Mouse (Mus musculus) kidney, embryonic 14.5 days (tissue): ENCODE data around the gene Ubash3a. TPM values are rescaled to one million over a fixed set of nuclear protein-coding genes. Genes with fewer than 3 reads are reported as not detected.

Source experiments
- ATAC-seq: fragments of 200-750 bp; cut with Nextera tagmentation; 2 replicates; pipeline ENCODE4 v1.8.0; 2017; ENCODE audit warnings: moderate number of reproducible peaks, mild to moderate bottlenecking, moderate TSS enrichment, moderate library complexity; ENCODE audit not compliant: low FRiP score, low TSS enrichment
- H3K27ac ChIP-seq: fragments of 300-500 bp; sonication (generic); 2 replicates; pipeline ENCODE4 v1.5.1; 2014; ENCODE audit warnings: low read depth, mild to moderate bottlenecking, low read length, moderate library complexity, mixed read lengths
- H3K27me3 ChIP-seq: fragments of 300-500 bp; sonication (generic); 2 replicates; pipeline ENCODE4 v1.6.1; 2014; ENCODE audit warnings: mild to moderate bottlenecking, low read length; ENCODE audit not compliant: control insufficient read depth, insufficient read depth
- H3K36me3 ChIP-seq: fragments of 300-500 bp; sonication (generic); 2 replicates; pipeline ENCODE4 v1.6.1; 2014; ENCODE audit warnings: low read length, mixed read lengths; ENCODE audit not compliant: control insufficient read depth, insufficient read depth
- H3K4me1 ChIP-seq: fragments of 300-500 bp; sonication (generic); 2 replicates; pipeline ENCODE4 v1.6.1; 2014; ENCODE audit warnings: low read length, mixed read lengths; ENCODE audit not compliant: control insufficient read depth, insufficient read depth
- H3K4me2 ChIP-seq: fragments of 300-500 bp; sonication (generic); replicated peaks from 2 replicates; pipeline ENCODE4 v1.6.1; 2014; ENCODE audit warnings: low read depth, mild to moderate bottlenecking, low read length
- H3K4me3 ChIP-seq: fragments of 300-500 bp; sonication (generic); 2 replicates; pipeline ENCODE4 v1.5.1; 2014; ENCODE audit warnings: mild to moderate bottlenecking, low read length
- H3K9ac ChIP-seq: fragments of 300-500 bp; sonication (generic); 2 replicates; pipeline ENCODE4 v1.6.1; 2014; ENCODE audit warnings: low read depth, mild to moderate bottlenecking, low read length, moderate library complexity
- H3K9me3 ChIP-seq: fragments of 300-500 bp; sonication (generic); 2 replicates; pipeline ENCODE4 v1.6.1; 2016; ENCODE audit warnings: low read length; ENCODE audit not compliant: control insufficient read depth
- WGBS: fragments of 180-500 bp; shearing (Covaris S2); extraction: QIAGEN DNeasy Blood & Tissue Kit; methylation state at CpG from one replicate; pipeline ENCODE4 v1.1.7; 2014; 5-methylcytosine and 5-hydroxymethylcytosine counted together
- polyA plus RNA-seq: library from polyadenylated mRNA; unstranded; fragments of >200 nt; fragmentation: Nextera tagmentation; extraction: Ambion mirVana; gene quantifications from 2 replicates; pipeline ENCODE4 v1.2.1, GENCODE M21; 2014

Gene Ubash3a
- polyA plus RNA-seq, 1 experiment from 2014 or later: 0.14 TPM

DNA sequence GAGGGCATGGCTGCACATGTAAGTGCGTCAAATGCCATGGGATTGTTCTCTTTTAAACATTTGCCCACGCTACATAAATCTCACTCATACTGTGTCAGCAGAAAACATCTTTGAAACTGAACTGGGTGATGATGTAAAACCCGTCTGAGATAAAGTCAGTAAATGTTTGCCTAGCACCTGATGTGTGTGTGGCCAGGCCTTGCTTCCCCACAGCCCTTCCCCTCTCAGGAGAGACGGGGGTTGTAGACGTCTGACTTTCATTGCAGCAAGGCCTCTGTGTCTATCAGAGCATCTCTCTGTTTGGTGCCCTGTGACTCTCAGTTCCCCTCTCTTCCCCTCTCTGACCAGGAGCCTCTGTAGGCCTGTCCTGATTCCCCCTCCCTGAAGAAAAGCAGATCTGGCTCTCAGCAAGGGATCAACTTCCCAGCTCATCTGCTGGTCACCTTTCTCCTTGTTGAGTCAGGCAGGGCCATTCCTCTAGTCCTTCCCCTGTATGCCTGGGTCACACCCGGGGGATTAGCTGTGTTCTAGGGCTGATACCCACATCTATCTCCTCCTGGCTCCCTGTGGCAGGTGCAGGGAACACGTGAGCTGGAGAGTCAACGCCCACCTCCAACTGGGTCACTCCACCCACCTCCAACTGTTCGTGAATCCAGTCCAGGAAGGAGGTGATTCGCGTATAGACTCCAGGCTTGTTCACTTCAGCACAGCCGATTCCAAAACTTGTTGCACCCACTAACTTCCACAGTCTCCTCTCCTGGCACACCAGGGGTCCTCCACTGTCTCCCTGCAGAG is 24.3 kb upstream of the Ubash3a start:
- no peak overlapping the region for H3K9ac ChIP-seq
- H3K4me3 ChIP-seq: no peak overlapping the region
- H3K27me3 ChIP-seq: no peaks in the 10 kb centered on the region
- no peaks in the 10 kb centered on the region for H3K36me3 ChIP-seq
- H3K4me2 ChIP-seq: no peak overlapping the region
- ATAC-seq: no peak
- 65% methylated on average over 12 of the region's 12 CpGs for WGBS
- H3K9me3 ChIP-seq: no peaks in the 10 kb centered on the region
- H3K27ac ChIP-seq: no peak overlapping the region
- H3K4me1 ChIP-seq: no peaks in the 10 kb centered on the region

DNA sequence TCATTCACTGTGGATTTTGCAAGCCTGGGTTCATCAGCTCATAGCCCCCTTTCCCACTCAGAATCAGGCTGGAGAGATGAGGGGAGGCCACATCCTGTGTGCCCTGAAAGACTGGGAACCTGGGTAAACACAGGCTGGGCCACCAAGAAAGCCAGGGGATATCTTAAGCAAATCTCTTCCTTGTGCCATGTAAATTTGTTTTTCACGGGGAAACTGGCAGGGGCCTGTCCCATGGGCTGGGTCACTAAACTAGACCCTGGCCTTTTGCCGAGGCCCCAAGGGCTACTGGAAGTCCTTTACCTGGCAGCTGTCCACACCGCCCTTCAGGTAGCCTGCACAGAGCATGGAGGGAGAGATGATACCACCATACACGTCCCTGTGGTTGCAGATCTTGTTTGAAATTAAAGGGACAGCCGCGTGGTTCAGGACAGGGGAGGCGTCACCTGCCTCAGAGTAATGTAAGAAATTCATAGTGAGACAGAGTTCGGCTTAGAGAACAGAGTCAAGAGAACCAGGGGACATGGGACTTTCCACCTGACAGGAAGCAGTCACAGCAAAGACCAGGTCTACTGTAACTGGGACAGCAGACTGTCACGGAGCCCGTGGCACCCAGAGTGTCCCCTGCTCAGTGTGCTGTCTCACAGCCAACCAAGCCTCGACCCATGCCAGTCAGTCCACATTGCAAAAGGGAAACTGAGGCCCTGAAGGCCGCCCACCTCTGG is 23.2 kb upstream of the Ubash3a start:
- WGBS: 78% methylated on average over 12 of the region's 12 CpGs
- no peak for ATAC-seq
- Histone ChIP-seq H3K9me3 (no peaks in the 10 kb centered on the region), H3K27me3 (no peaks in the 10 kb centered on the region), H3K27ac (no peak overlapping the region), H3K4me2 (no peak overlapping the region), H3K36me3 (no peaks in the 10 kb centered on the region), H3K9ac (no peak overlapping the region), H3K4me3 (no peak overlapping the region), H3K4me1 (no peaks in the 10 kb centered on the region)

DNA sequence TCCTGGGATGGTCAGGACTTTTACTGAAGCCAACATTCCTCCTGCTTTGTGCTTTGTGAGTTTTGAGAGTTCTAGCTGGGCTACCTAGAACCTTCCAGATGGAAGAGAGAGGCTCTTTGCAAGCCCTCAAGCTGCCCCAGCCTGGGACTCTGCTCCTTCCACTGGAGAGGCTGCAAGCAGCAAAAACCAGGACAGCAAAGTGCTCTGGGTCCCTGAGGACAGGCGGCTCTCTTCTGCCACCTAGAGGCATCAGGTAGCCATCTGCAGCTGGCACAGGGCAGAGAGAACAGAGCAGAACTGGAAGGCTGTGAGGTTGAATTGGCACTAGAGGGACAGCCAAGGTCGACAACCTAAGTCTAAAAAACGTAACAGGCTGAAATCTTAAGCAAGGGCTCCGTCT is 20.3 kb upstream of the Ubash3a start:
- Histone ChIP-seq H3K27ac (no peak overlapping the region), H3K9me3 (no peaks in the 10 kb centered on the region), H3K36me3 (no peaks in the 10 kb centered on the region), H3K4me2 (no peak overlapping the region), H3K4me3 (no peak overlapping the region), H3K27me3 (no peaks in the 10 kb centered on the region), H3K9ac (no peak overlapping the region), H3K4me1 (peaks cover 8% of the 10 kb centered on the region; the same call in 1 of the 2 replicates)
- ATAC-seq: no peak
- WGBS: 27% methylated on average over 4 of the region's 4 CpGs

DNA sequence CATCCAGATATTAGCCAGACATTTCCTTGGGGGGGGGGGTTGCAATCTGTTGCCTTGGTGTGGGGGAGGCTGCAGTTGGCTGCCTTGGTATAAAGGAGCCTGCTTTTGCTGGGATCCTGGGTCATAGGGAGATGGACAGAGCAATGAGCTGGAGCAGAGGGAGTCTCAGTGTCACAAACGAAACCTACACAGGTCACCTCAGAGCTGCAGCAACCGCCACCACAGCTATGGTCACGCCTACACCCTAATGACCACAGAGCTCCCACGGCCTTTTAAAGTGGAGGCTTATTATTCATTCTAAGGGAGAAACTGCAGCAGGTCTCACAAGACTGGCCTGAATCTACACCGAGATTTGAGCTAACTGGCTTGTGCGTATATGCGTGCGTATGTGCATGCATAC is 15.8 kb upstream of the Ubash3a start:
- Histone ChIP-seq H3K4me1 (peaks cover 11% of the 10 kb centered on the region; the same call in 1 of the 2 replicates), H3K4me2 (no peak overlapping the region), H3K27ac (no peak overlapping the region), H3K27me3 (no peaks in the 10 kb centered on the region), H3K4me3 (no peak overlapping the region), H3K9me3 (no peaks in the 10 kb centered on the region), H3K9ac (no peak overlapping the region), H3K36me3 (no peaks in the 10 kb centered on the region)
- 44% methylated on average over 8 of the region's 8 CpGs for WGBS
- peak; percentile 66; the same call in 1 of the 2 replicates for ATAC-seq

DNA sequence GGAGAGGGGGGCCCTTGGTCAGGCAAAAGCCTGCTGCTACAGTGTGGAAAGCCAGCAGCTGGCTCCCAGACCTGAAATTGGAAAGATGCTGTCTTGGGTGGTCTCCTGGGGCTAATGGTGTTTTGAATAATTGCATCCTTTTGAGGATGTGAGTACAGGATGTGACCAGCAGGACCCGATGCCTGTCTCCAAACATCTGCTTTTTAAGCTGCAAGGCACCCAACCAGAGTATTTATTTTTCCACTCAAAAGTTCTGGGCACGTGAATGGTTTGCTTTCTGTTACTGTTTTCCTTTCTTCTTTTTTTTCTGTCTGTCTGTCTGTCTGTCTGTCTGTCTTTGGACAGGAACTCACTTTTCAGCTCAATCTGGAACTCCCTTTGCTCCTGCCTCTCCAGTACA is 15.0 kb upstream of the Ubash3a start:
- no peaks in the 10 kb centered on the region for H3K9me3 ChIP-seq
- H3K9ac ChIP-seq: no peak overlapping the region
- no peak overlapping the region for H3K4me3 ChIP-seq
- H3K27me3 ChIP-seq: no peaks in the 10 kb centered on the region
- no peaks in the 10 kb centered on the region for H3K36me3 ChIP-seq
- WGBS: 20% methylated on average over 2 of the region's 2 CpGs
- ATAC-seq: no peak
- no peak overlapping the region for H3K27ac ChIP-seq
- peaks cover 11% of the 10 kb centered on the region; the same call in 1 of the 2 replicates for H3K4me1 ChIP-seq
- no peak overlapping the region for H3K4me2 ChIP-seq

DNA sequence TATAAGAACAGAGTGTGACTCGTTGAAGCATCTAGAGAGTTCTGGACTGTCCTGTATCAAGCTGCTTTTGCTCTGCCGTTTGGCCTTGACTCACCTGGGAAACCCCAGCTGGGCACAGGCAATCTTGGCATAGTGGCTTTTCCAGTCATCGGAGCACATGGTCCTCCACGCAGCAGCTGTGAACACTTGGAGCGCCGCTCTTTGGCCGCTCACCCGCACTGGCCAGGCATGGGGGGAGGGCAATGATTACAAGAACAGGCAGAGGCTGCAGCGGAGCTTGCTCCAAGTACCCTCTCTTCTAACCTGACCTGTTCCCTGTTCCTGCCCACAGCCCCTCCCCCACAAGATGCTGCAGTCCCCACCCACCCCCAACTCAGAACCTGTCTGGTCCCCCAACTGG is 14.3 kb upstream of the Ubash3a start:
- WGBS: 74% methylated on average over 9 of the region's 9 CpGs
- Histone ChIP-seq H3K4me3 (no peak overlapping the region), H3K27me3 (no peaks in the 10 kb centered on the region), H3K27ac (no peak overlapping the region), H3K4me1 (peaks cover 11% of the 10 kb centered on the region; the same call in 1 of the 2 replicates), H3K9me3 (no peaks in the 10 kb centered on the region), H3K36me3 (no peaks in the 10 kb centered on the region), H3K4me2 (no peak overlapping the region), H3K9ac (no peak overlapping the region)
- no peak for ATAC-seq

DNA sequence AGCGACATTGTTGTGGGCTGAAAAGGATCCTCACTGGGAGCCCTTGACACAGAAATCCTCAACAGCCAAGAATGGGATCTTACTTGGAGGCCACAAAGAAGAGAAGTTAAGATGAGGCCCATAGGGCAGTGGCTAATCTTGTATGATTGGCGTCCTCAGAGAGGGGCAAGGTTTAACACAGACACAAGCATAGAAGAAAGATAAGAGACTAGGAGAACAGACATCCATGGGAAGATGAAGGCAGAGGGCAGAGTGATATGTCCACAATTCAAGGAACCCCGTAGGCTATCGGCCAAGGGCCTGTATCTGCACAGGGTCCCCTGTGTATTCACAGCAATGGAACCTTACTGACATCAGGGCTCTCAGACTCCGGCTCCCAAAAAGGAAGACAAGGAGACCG is 12.5 kb upstream of the Ubash3a start:
- H3K4me3 ChIP-seq: no peak overlapping the region
- 92% methylated on average over 6 of the region's 6 CpGs for WGBS

DNA sequence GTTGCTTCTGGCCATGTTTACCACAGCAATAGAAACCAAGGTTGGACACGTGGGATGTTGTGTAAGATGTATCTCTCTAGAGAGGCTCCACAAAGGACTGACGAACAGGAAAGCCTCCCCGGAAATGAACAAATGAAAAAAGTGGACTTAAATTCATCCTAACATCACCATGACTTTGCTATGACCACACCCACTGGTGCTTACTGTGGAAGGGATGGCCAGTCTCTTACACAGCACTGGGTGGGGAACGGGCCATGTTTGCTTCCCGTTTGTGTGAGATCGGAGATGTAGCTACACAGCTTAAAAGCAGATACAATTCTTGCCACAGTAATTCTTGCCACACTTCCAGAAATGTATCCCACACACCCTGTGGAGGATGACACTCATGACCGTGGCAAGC is 11.4 kb upstream of the Ubash3a start:
- Histone ChIP-seq H3K27ac (no peak overlapping the region), H3K36me3 (no peaks in the 10 kb centered on the region), H3K9ac (no peak overlapping the region), H3K4me1 (peaks cover 10% of the 10 kb centered on the region; the same call in 1 of the 2 replicates), H3K4me3 (no peak overlapping the region), H3K9me3 (no peaks in the 10 kb centered on the region), H3K4me2 (no peak overlapping the region), H3K27me3 (no peaks in the 10 kb centered on the region)
- WGBS: 89% methylated on average over 7 of the region's 7 CpGs
- no peak for ATAC-seq

More for the DNA sequence above, 12.5 kb upstream of the Ubash3a start:
- Histone ChIP-seq H3K36me3 (no peaks in the 10 kb centered on the region), H3K4me1 (peaks cover 11% of the 10 kb centered on the region; the same call in 1 of the 2 replicates), H3K27ac (no peak overlapping the region), H3K9me3 (no peaks in the 10 kb centered on the region), H3K9ac (no peak overlapping the region), H3K4me2 (no peak overlapping the region), H3K27me3 (no peaks in the 10 kb centered on the region)
- ATAC-seq: no peak

DNA sequence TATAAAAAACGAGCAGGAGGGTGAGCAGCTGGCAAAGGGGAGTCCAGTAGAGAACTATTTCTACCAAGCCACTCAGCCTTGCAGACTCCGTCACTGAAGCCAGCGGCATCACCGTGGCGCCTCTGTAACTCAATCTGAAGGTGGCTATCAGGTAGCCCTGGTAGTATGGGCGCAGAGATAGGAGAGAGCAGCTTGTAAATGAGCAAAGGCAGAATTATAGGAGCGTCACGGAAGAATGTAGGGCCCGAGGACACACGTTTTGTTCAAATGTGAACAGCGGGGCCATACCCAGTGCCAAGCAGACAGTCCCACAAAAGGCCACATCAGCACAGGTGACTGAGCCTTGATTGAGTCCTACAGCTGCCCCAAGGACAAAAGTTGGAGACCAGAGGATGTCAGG is 8.8 kb upstream of the Ubash3a start, which contains the start of gene Tmprss3:
Tmprss3 (minus strand) TSS at position 101 of the 400 bp plus-strand sequence.
- Histone ChIP-seq H3K9me3 (no peaks in the 10 kb centered on the region), H3K4me3 (no peak within 1 kb of the TSS), H3K27ac (no peak within 1 kb of the TSS), H3K9ac (no peak within 1 kb of the TSS), H3K36me3 (no peaks in the 10 kb centered on the region), H3K27me3 (no peaks in the 10 kb centered on the region), H3K4me2 (no peak within 1 kb of the TSS), H3K4me1 (no peaks in the 10 kb centered on the region)
- 53% methylated on average over 11 of the region's 11 CpGs for WGBS
- ATAC-seq: no peak
